Mouse (Mus musculus): ENCODE measurements around the gene Lamc1.
A peak's percentile ranks its signal among the peaks of the same experiment; 100 is the strongest.

- no peak for TF ChIP-seq POLR2A (IDR thresholded peaks at IDR 0.05; ENCODE audit: control insufficient read depth, low read depth, low read length)
- TF ChIP-seq CTCF (IDR thresholded peaks at IDR 0.05; ENCODE audit: control insufficient read depth, insufficient read depth, insufficient replicate concordance, low read depth, low read length), result peak; percentile 14; the same call in 1 of the 2 replicates
These were observed 666 bp downstream of the Lamc1 start for GRCm38 (mm10) chr1:153331796-153332443.

Data from testis, adult 2 months (tissue).